Mouse (Mus musculus) forebrain, embryonic 10.5 days (tissue): Measurements from ENCODE around the gene Rtn4rl1. TPM values are rescaled to one million over a fixed set of nuclear protein-coding genes. Genes with fewer than 3 reads are reported as not detected.
A peak's percentile ranks its signal among the peaks of the same experiment; 100 is the strongest.

Experiments
- DNase-seq: peaks from one replicate; pipeline ENCODE4 v3.0.0-alpha.2; 2017; ENCODE audit warnings: low spot score; ENCODE audit errors: extremely low spot score
- H3K27ac ChIP-seq: fragments of 300-500 bp; sonication (generic); 2 replicates; pipeline ENCODE4 v1.5.1; 2016; ENCODE audit warnings: mild to moderate bottlenecking
- H3K27me3 ChIP-seq: fragments of 300-500 bp; sonication (generic); 2 replicates; pipeline ENCODE4 v1.6.1; 2016; ENCODE audit warnings: mild to moderate bottlenecking; ENCODE audit not compliant: poor library complexity, severe bottlenecking
- H3K36me3 ChIP-seq: fragments of 300-500 bp; sonication (generic); replicated peaks from 2 replicates; pipeline ENCODE4 v1.6.1; 2016; ENCODE audit warnings: mild to moderate bottlenecking, moderate library complexity
- H3K4me1 ChIP-seq: fragments of 300-500 bp; sonication (generic); 2 replicates; pipeline ENCODE4 v1.6.1; 2016
- H3K4me3 ChIP-seq: fragments of 300-500 bp; sonication (generic); 2 replicates; pipeline ENCODE4 v1.5.1; 2016; ENCODE audit warnings: mild to moderate bottlenecking, moderate library complexity
- H3K9me3 ChIP-seq: fragments of 300-500 bp; sonication (generic); 2 replicates; pipeline ENCODE4 v1.6.1; 2016; ENCODE audit warnings: mild to moderate bottlenecking, moderate library complexity
- WGBS: fragments of 180-500 bp; shearing (Covaris S2); methylation state at CpG from one replicate; pipeline ENCODE4 v1.1.7; 2016; 5-methylcytosine and 5-hydroxymethylcytosine counted together
- polyA plus RNA-seq: library from polyadenylated mRNA; unstranded; fragments of >200 nt; fragmentation: Nextera tagmentation; extraction: Ambion mirVana; gene quantifications from 2 replicates; pipeline ENCODE4 v1.2.1, GENCODE M21; 2016

The Rtn4rl1 gene
- 1.1 and 1.3 TPM in 2 replicates for polyA plus RNA-seq

- peak; percentile 45 for DNase-seq
- Histone ChIP-seq H3K27me3 (peaks cover 78% of the 10 kb centered on the region), H3K9me3 (no peaks in the 10 kb centered on the region), H3K4me3 (peak within 1 kb of the TSS; percentile 58), H3K36me3 (no peaks in the 10 kb centered on the region), H3K27ac (peak within 1 kb of the TSS; percentile 70; the same call in 1 of the 2 replicates), H3K4me1 (peaks cover 85% of the 10 kb centered on the region)
- WGBS: under 1% methylated on average over 84 of the region's 84 CpGs
These were observed at the start of gene Rtn4rl1 for GRCm38 (mm10) chr11:75193256-75194071. Gene Rtn4rl1 (plus strand): TSS chr11:75193783.

GRCm38 (mm10) chr11:75145841-75146240, 47.7 kb upstream of the Rtn4rl1 start:
- H3K4me1 ChIP-seq: peaks cover 34% of the 10 kb centered on the region

GRCm38 (mm10) chr11:75147106-75147845, 46.3 kb upstream of the Rtn4rl1 start:
- no peaks in the 10 kb centered on the region for H3K9me3 ChIP-seq
- peaks cover 78% of the 10 kb centered on the region for H3K36me3 ChIP-seq
- H3K27ac ChIP-seq: peak overlapping the region; percentile 71
- H3K4me1 ChIP-seq: peaks cover 20% of the 10 kb centered on the region
- no peak overlapping the region for H3K4me3 ChIP-seq
- WGBS: 67% methylated on average over 11 of the region's 11 CpGs
- H3K27me3 ChIP-seq: no peaks in the 10 kb centered on the region
- no peak for DNase-seq

More at GRCm38 (mm10) chr11:75145841-75146240, 47.7 kb upstream of the Rtn4rl1 start:
- Histone ChIP-seq H3K9me3 (no peaks in the 10 kb centered on the region), H3K36me3 (peaks cover 80% of the 10 kb centered on the region), H3K27me3 (no peaks in the 10 kb centered on the region), H3K27ac (no peak overlapping the region), H3K4me3 (no peak overlapping the region)
- WGBS: 95% methylated on average over 2 of the region's 2 CpGs
- no peak for DNase-seq

- H3K36me3 ChIP-seq: peaks cover 75% of the 10 kb centered on the region
- peak overlapping the region; percentile 71 for H3K27ac ChIP-seq
- no peak overlapping the region for H3K4me3 ChIP-seq
- peaks cover 16% of the 10 kb centered on the region for H3K4me1 ChIP-seq
- no peak for DNase-seq
- H3K27me3 ChIP-seq: no peaks in the 10 kb centered on the region
- WGBS: 54% methylated on average over 3 of the region's 3 CpGs
- no peaks in the 10 kb centered on the region for H3K9me3 ChIP-seq
These were observed 45.8 kb upstream of the Rtn4rl1 start for GRCm38 (mm10) chr11:75147846-75148168.

GRCm38 (mm10) chr11:75148332-75149035, 45.1 kb upstream of the Rtn4rl1 start:
- Histone ChIP-seq H3K9me3 (no peaks in the 10 kb centered on the region), H3K36me3 (peaks cover 74% of the 10 kb centered on the region)
- WGBS: 89% methylated on average over 11 of the region's 11 CpGs

GRCm38 (mm10) chr11:75150346-75150745, 43.2 kb upstream of the Rtn4rl1 start:
- H3K36me3 ChIP-seq: peaks cover 62% of the 10 kb centered on the region
- H3K27me3 ChIP-seq: no peaks in the 10 kb centered on the region
- H3K4me1 ChIP-seq: peaks cover 15% of the 10 kb centered on the region
- H3K9me3 ChIP-seq: no peaks in the 10 kb centered on the region
- H3K4me3 ChIP-seq: no peak overlapping the region
- DNase-seq: no peak
- 88% methylated on average over 1 of the region's 1 CpGs for WGBS
- H3K27ac ChIP-seq: no peak overlapping the region

More at GRCm38 (mm10) chr11:75148332-75149035, 45.1 kb upstream of the Rtn4rl1 start:
- Histone ChIP-seq H3K27me3 (no peaks in the 10 kb centered on the region), H3K27ac (peak overlapping the region; percentile 71; the same call in 1 of the 2 replicates), H3K4me1 (peaks cover 15% of the 10 kb centered on the region), H3K4me3 (no peak overlapping the region)
- no peak for DNase-seq

GRCm38 (mm10) chr11:75152603-75153557, 40.7 kb upstream of the Rtn4rl1 start:
- peaks cover 22% of the 10 kb centered on the region for H3K4me1 ChIP-seq
- no peak for DNase-seq
- H3K9me3 ChIP-seq: no peaks in the 10 kb centered on the region
- 84% methylated on average over 18 of the region's 18 CpGs for WGBS
- H3K27me3 ChIP-seq: no peaks in the 10 kb centered on the region
- peak overlapping the region; percentile 16; the same call in 1 of the 2 replicates for H3K27ac ChIP-seq
- no peak overlapping the region for H3K4me3 ChIP-seq
- H3K36me3 ChIP-seq: peaks cover 59% of the 10 kb centered on the region

GRCm38 (mm10) chr11:75154053-75154585, 39.5 kb upstream of the Rtn4rl1 start:
- peaks cover 58% of the 10 kb centered on the region for H3K36me3 ChIP-seq
- H3K27me3 ChIP-seq: no peaks in the 10 kb centered on the region
- no peaks in the 10 kb centered on the region for H3K9me3 ChIP-seq
- no peak for DNase-seq
- H3K27ac ChIP-seq: no peak overlapping the region
- 82% methylated on average over 6 of the region's 6 CpGs for WGBS
- H3K4me3 ChIP-seq: no peak overlapping the region
- H3K4me1 ChIP-seq: peaks cover 24% of the 10 kb centered on the region

GRCm38 (mm10) chr11:75155985-75156384, 37.6 kb upstream of the Rtn4rl1 start:
- WGBS: 86% methylated on average over 6 of the region's 6 CpGs

GRCm38 (mm10) chr11:75156416-75156815, 37.2 kb upstream of the Rtn4rl1 start:
- H3K9me3 ChIP-seq: no peaks in the 10 kb centered on the region
- no peak overlapping the region for H3K4me3 ChIP-seq
- DNase-seq: no peak
- 73% methylated on average over 5 of the region's 5 CpGs for WGBS
- peaks cover 60% of the 10 kb centered on the region for H3K36me3 ChIP-seq
- H3K27me3 ChIP-seq: no peaks in the 10 kb centered on the region
- H3K4me1 ChIP-seq: peaks cover 24% of the 10 kb centered on the region
- peak overlapping the region; percentile 15; the same call in 1 of the 2 replicates for H3K27ac ChIP-seq

More at GRCm38 (mm10) chr11:75155985-75156384, 37.6 kb upstream of the Rtn4rl1 start:
- no peaks in the 10 kb centered on the region for H3K27me3 ChIP-seq
- no peaks in the 10 kb centered on the region for H3K9me3 ChIP-seq
- H3K27ac ChIP-seq: peak overlapping the region; percentile 15; the same call in 1 of the 2 replicates
- no peak overlapping the region for H3K4me3 ChIP-seq
- peaks cover 59% of the 10 kb centered on the region for H3K36me3 ChIP-seq
- H3K4me1 ChIP-seq: peaks cover 24% of the 10 kb centered on the region
- DNase-seq: no peak

GRCm38 (mm10) chr11:75157037-75157436, 36.5 kb upstream of the Rtn4rl1 start:
- 64% methylated on average over 4 of the region's 4 CpGs for WGBS
- H3K36me3 ChIP-seq: peaks cover 66% of the 10 kb centered on the region
- H3K27me3 ChIP-seq: no peaks in the 10 kb centered on the region; the same call in 1 of the 2 replicates
- no peak for DNase-seq
- H3K4me3 ChIP-seq: no peak overlapping the region
- H3K4me1 ChIP-seq: peaks cover 24% of the 10 kb centered on the region
- no peak overlapping the region for H3K27ac ChIP-seq
- no peaks in the 10 kb centered on the region for H3K9me3 ChIP-seq
